Mouse (Mus musculus): Measurements from ENCODE around the gene Usp12.

- TF ChIP-seq POLR2A (IDR thresholded peaks at IDR 0.05; ENCODE audit: low read depth, low read length) (no peak), CTCF (IDR thresholded peaks at IDR 0.05; ENCODE audit: borderline replicate concordance, insufficient read depth, low read length) (no peak)
These were observed 922 bp upstream of the Usp12 start for GRCm38 (mm10) chr5:146795728-146796127.
